Mouse (Mus musculus) hindbrain, embryonic 16.5 days (tissue): Measurements from ENCODE around the gene Naa35. TPM values are rescaled to one million over a fixed set of nuclear protein-coding genes. Genes with fewer than 3 reads are reported as not detected.
A peak's percentile ranks its signal among the peaks of the same experiment; 100 is the strongest.

ENCODE experiments used
- ATAC-seq: fragments of 200-750 bp; cut with Nextera tagmentation; 2 replicates; pipeline ENCODE4 v1.8.0; 2017; ENCODE audit warnings: moderate TSS enrichment, moderate library complexity
- H3K27ac ChIP-seq: fragments of 300-500 bp; sonication (generic); 2 replicates; pipeline ENCODE4 v1.5.1; 2014; ENCODE audit warnings: low read depth, mild to moderate bottlenecking, control low read depth, low read length, moderate library complexity
- H3K27me3 ChIP-seq: fragments of 300-500 bp; sonication (generic); replicated peaks from 2 replicates; pipeline ENCODE4 v1.6.1; 2014; ENCODE audit warnings: low read length; ENCODE audit not compliant: control insufficient read depth, insufficient read depth
- H3K36me3 ChIP-seq: fragments of 300-500 bp; sonication (generic); 2 replicates; pipeline ENCODE4 v1.6.1; 2014; ENCODE audit warnings: mild to moderate bottlenecking, low read length, moderate library complexity, mixed read lengths; ENCODE audit not compliant: control insufficient read depth, insufficient read depth
- H3K4me1 ChIP-seq: fragments of 300-500 bp; sonication (generic); 2 replicates; pipeline ENCODE4 v1.6.1; 2014; ENCODE audit warnings: low read depth, low read length; ENCODE audit not compliant: control insufficient read depth, insufficient read depth
- H3K4me2 ChIP-seq: fragments of 300-500 bp; sonication (generic); 2 replicates; pipeline ENCODE4 v1.6.1; 2014; ENCODE audit warnings: mild to moderate bottlenecking, low read length, control low read depth, moderate library complexity
- H3K4me3 ChIP-seq: fragments of 300-500 bp; sonication (generic); 2 replicates; pipeline ENCODE4 v1.5.1; 2014; ENCODE audit warnings: mild to moderate bottlenecking, low read length, control low read depth, moderate library complexity
- H3K9ac ChIP-seq: fragments of 300-500 bp; sonication (generic); 2 replicates; pipeline ENCODE4 v1.6.1; 2014; ENCODE audit warnings: low read depth, mild to moderate bottlenecking, control low read depth, low read length, moderate library complexity
- H3K9me3 ChIP-seq: fragments of 300-500 bp; sonication (generic); 2 replicates; pipeline ENCODE4 v1.6.1; 2014; ENCODE audit warnings: mild to moderate bottlenecking, low read length, moderate library complexity; ENCODE audit not compliant: control insufficient read depth
- WGBS: fragments of 180-500 bp; shearing (Covaris S2); extraction: QIAGEN DNeasy Blood & Tissue Kit; methylation state at CpG from one replicate; pipeline ENCODE4 v1.1.7; 2014; 5-methylcytosine and 5-hydroxymethylcytosine counted together
- polyA plus RNA-seq: library from polyadenylated mRNA; unstranded; fragments of >200 nt; fragmentation: Nextera tagmentation; extraction: Ambion mirVana; gene quantifications from 2 replicates; pipeline ENCODE4 v1.2.1, GENCODE M21; 2015

Naa35 gene
- polyA plus RNA-seq, 1 experiment from 2014 or later = 118 TPM

GRCm38 (mm10) chr13:59564923-59565322 lies 20.1 kb upstream of the Naa35 start:
- Histone ChIP-seq H3K9me3 (no peaks in the 10 kb centered on the region), H3K27ac (no peak overlapping the region), H3K4me2 (no peak overlapping the region), H3K27me3 (no peaks in the 10 kb centered on the region), H3K4me3 (no peak overlapping the region), H3K36me3 (no peaks in the 10 kb centered on the region), H3K4me1 (no peaks in the 10 kb centered on the region), H3K9ac (no peak overlapping the region)
- 83% methylated on average over 10 of the region's 10 CpGs for WGBS
- ATAC-seq = no peak

GRCm38 (mm10) chr13:59565945-59566520 lies 19.0 kb upstream of the Naa35 start:
- H3K36me3 ChIP-seq = no peaks in the 10 kb centered on the region
- no peaks in the 10 kb centered on the region for H3K4me1 ChIP-seq
- H3K9me3 ChIP-seq = no peaks in the 10 kb centered on the region
- ATAC-seq = peak; percentile 82
- WGBS = 57% methylated on average over 9 of the region's 9 CpGs
- H3K4me3 ChIP-seq = no peak overlapping the region
- no peaks in the 10 kb centered on the region for H3K27me3 ChIP-seq
- 0 out of 2 replicates have a peak overlapping the region, but pooled peaks have one; percentile 14 for H3K27ac ChIP-seq
- no peak overlapping the region for H3K4me2 ChIP-seq
- no peak overlapping the region; the same call in 1 of the 2 replicates for H3K9ac ChIP-seq

GRCm38 (mm10) chr13:59571107-59571506 lies 14.0 kb upstream of the Naa35 start:
- Histone ChIP-seq H3K27me3 (no peaks in the 10 kb centered on the region), H3K4me1 (no peaks in the 10 kb centered on the region), H3K36me3 (no peaks in the 10 kb centered on the region), H3K27ac (no peak overlapping the region), H3K9ac (no peak overlapping the region), H3K4me2 (no peak overlapping the region), H3K4me3 (no peak overlapping the region), H3K9me3 (no peaks in the 10 kb centered on the region)
- WGBS = 75% methylated on average over 6 of the region's 6 CpGs
- ATAC-seq = no peak

- H3K9me3 ChIP-seq = no peaks in the 10 kb centered on the region
- H3K27me3 ChIP-seq = no peaks in the 10 kb centered on the region
- ATAC-seq = no peak
- H3K4me3 ChIP-seq = no peak overlapping the region
- H3K36me3 ChIP-seq = no peaks in the 10 kb centered on the region
- H3K4me2 ChIP-seq = no peak overlapping the region
- H3K9ac ChIP-seq = no peak overlapping the region
- WGBS = 88% methylated on average over 2 of the region's 2 CpGs
- no peak overlapping the region for H3K27ac ChIP-seq
- no peaks in the 10 kb centered on the region for H3K4me1 ChIP-seq
Observed at GRCm38 (mm10) chr13:59572549-59572948, 12.5 kb upstream of the Naa35 start.

GRCm38 (mm10) chr13:59580954-59581353 lies 4.1 kb upstream of the Naa35 start:
- no peaks in the 10 kb centered on the region for H3K36me3 ChIP-seq
- no peak overlapping the region for H3K4me3 ChIP-seq
- H3K4me2 ChIP-seq = no peak overlapping the region
- H3K9ac ChIP-seq = no peak overlapping the region
- H3K4me1 ChIP-seq = peaks cover 4% of the 10 kb centered on the region
- H3K27me3 ChIP-seq = no peaks in the 10 kb centered on the region
- no peak for ATAC-seq
- no peak overlapping the region for H3K27ac ChIP-seq
- no peaks in the 10 kb centered on the region for H3K9me3 ChIP-seq
- WGBS = 93% methylated on average over 4 of the region's 4 CpGs

- Histone ChIP-seq H3K27me3 (no peaks in the 10 kb centered on the region), H3K4me2 (peak overlapping the region; percentile 99), H3K27ac (peak overlapping the region; percentile 81), H3K36me3 (0 out of 2 replicates have a peak, but pooled peaks cover 3% of the 10 kb centered on the region), H3K9ac (peak overlapping the region; percentile 79), H3K4me3 (peak overlapping the region; percentile 71), H3K4me1 (peaks cover 25% of the 10 kb centered on the region), H3K9me3 (no peaks in the 10 kb centered on the region)
- ATAC-seq = peak; percentile 53
- 6% methylated on average over 9 of the region's 9 CpGs for WGBS
Observed at GRCm38 (mm10) chr13:59584481-59584880, 578 bp upstream of the Naa35 start.

GRCm38 (mm10) chr13:59585648-59586005 lies 568 bp downstream of the Naa35 start:
- H3K4me3 ChIP-seq = peak overlapping the region; percentile 71
- peaks cover 11% of the 10 kb centered on the region for H3K36me3 ChIP-seq
- H3K27ac ChIP-seq = peak overlapping the region; percentile 89
- no peak for ATAC-seq
- peak overlapping the region; percentile 91 for H3K9ac ChIP-seq
- H3K4me1 ChIP-seq = peaks cover 25% of the 10 kb centered on the region
- H3K4me2 ChIP-seq = peak overlapping the region; percentile 92
- H3K9me3 ChIP-seq = no peaks in the 10 kb centered on the region
- WGBS = under 1% methylated on average over 28 of the region's 28 CpGs
- H3K27me3 ChIP-seq = no peaks in the 10 kb centered on the region

GRCm38 (mm10) chr13:59587201-59587600 lies 2.1 kb downstream of the Naa35 start:
- Histone ChIP-seq H3K27me3 (no peaks in the 10 kb centered on the region), H3K4me1 (peaks cover 25% of the 10 kb centered on the region), H3K9me3 (no peaks in the 10 kb centered on the region), H3K9ac (no peak overlapping the region), H3K4me2 (0 out of 2 replicates have a peak overlapping the region, but pooled peaks have one; percentile 14), H3K27ac (no peak overlapping the region), H3K4me3 (no peak overlapping the region), H3K36me3 (peaks cover 17% of the 10 kb centered on the region)
- WGBS = 100% methylated on average over 2 of the region's 2 CpGs
- no peak for ATAC-seq

GRCm38 (mm10) chr13:59589672-59590071 lies 4.6 kb downstream of the Naa35 start:
- Histone ChIP-seq H3K9me3 (no peaks in the 10 kb centered on the region), H3K4me3 (no peak overlapping the region), H3K4me1 (peaks cover 23% of the 10 kb centered on the region), H3K9ac (no peak overlapping the region), H3K27ac (no peak overlapping the region), H3K36me3 (peaks cover 26% of the 10 kb centered on the region), H3K4me2 (no peak overlapping the region), H3K27me3 (no peaks in the 10 kb centered on the region)
- WGBS = 86% methylated on average over 4 of the region's 4 CpGs
- no peak for ATAC-seq
